25 mouse cellular contexts compared by ENCODE assay signal in the genomic region with DNA sequence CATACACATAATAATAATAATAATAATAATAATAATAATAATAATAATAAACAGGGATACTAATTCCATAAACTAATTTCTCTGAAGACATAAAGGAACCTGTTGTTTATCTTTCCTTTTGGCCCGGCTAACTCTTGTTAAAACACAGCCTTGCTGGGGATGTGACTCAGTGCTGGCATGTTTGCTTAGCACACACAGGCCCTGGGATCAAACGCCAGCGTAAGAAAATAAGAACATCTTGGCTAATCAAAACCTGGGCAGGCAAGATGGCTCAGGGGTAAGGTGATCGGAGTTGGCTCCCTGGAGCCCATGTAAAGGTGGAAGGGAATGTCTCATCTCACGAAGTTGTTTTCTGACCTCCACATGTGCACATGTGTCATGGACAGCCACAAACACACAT. TPM values are rescaled to one million over a fixed set of nuclear protein-coding genes. Genes with fewer than 3 reads are reported as not detected.
DNase-seq lines count a peak whose midpoint lies in the region; ATAC-seq and TF ChIP-seq lines count a peak whose summit lies in the region.
"Had no signal": no experiment of that assay in that cellular context is flagged by ENCODE, and none has a peak within 500 bp of the region (broad histone marks: within the 10 kb centered on the region; RNA-seq: fewer than 3 reads in every experiment).

No protein-coding gene starts in this region.

- H3K27ac ChIP-seq in lung, postnatal 0 days (ENCODE audit: low read length) = no peak overlapping the region
- H3K27ac ChIP-seq in stomach, postnatal 0 days (replicated peaks) = no peak overlapping the region
- H3K27ac ChIP-seq: embryonic facial prominence, embryonic 13.5 days; embryonic facial prominence, embryonic 15.5 days; forebrain, embryonic 10.5 days; forebrain, embryonic 12.5 days; forebrain, embryonic 15.5 days had no signal

- no peak overlapping the region for H3K4me2 ChIP-seq in lung, postnatal 0 days (replicated peaks; ENCODE audit: low read depth, low read length)
- H3K4me2 ChIP-seq in stomach, postnatal 0 days (replicated peaks; ENCODE audit: low read depth) = no peak overlapping the region
- H3K4me2 ChIP-seq: embryonic facial prominence, embryonic 13.5 days; embryonic facial prominence, embryonic 15.5 days; forebrain, embryonic 12.5 days; forebrain, embryonic 15.5 days had no signal

- H3K4me1 ChIP-seq in lung, postnatal 0 days (ENCODE audit: insufficient read depth, low read depth, low read length) = no peaks in the 10 kb centered on the region
- no peaks in the 10 kb centered on the region for H3K4me1 ChIP-seq in stomach, postnatal 0 days (replicated peaks; ENCODE audit: control insufficient read depth, insufficient read depth)
- H3K4me1 ChIP-seq: embryonic facial prominence, embryonic 13.5 days; embryonic facial prominence, embryonic 15.5 days; forebrain, embryonic 10.5 days; forebrain, embryonic 12.5 days had no signal

- H3K36me3 ChIP-seq in lung, postnatal 0 days (ENCODE audit: insufficient read depth, low read length) = no peaks in the 10 kb centered on the region
- H3K36me3 ChIP-seq in stomach, postnatal 0 days (ENCODE audit: control insufficient read depth, insufficient read depth, low read length) = no peaks in the 10 kb centered on the region
- H3K36me3 ChIP-seq: embryonic facial prominence, embryonic 13.5 days; embryonic facial prominence, embryonic 15.5 days; forebrain, embryonic 10.5 days had no signal

- WGBS in lung, postnatal 0 days = 52% methylated on average over 5 of the region's 5 CpGs
- 45% methylated on average over 5 of the region's 5 CpGs for WGBS in stomach, postnatal 0 days

- intact Hi-C loops in left cerebral cortex, postnatal 10 days (cut with DNase I) = no loop called here

- no peaks in the 10 kb centered on the region for H3K27me3 ChIP-seq in lung, postnatal 0 days (replicated peaks; ENCODE audit: insufficient read depth, low read length)
- no peaks in the 10 kb centered on the region for H3K27me3 ChIP-seq in stomach, postnatal 0 days (ENCODE audit: control insufficient read depth, insufficient read depth, low read length)
- H3K27me3 ChIP-seq: embryonic facial prominence, embryonic 13.5 days; embryonic facial prominence, embryonic 15.5 days; forebrain, embryonic 15.5 days had no signal

- no peak; the same call in 1 of the 2 replicates for ATAC-seq in lung, postnatal 0 days
- peak; percentile 82; the same call in 1 of the 2 replicates for ATAC-seq in stomach, postnatal 0 days (ENCODE audit: low FRiP score, low TSS enrichment)
- ATAC-seq: forebrain, embryonic 15.5 days had no signal

- H3K9ac ChIP-seq in lung, postnatal 0 days (replicated peaks; ENCODE audit: low read depth) = no peak overlapping the region
- no peak overlapping the region for H3K9ac ChIP-seq in stomach, postnatal 0 days (ENCODE audit: low read length)
- H3K9ac ChIP-seq: embryonic facial prominence, embryonic 13.5 days; embryonic facial prominence, embryonic 15.5 days; forebrain, embryonic 12.5 days; forebrain, embryonic 15.5 days had no signal

- no peaks in the 10 kb centered on the region for H3K9me3 ChIP-seq in lung, postnatal 0 days (ENCODE audit: low read length)
- no peaks in the 10 kb centered on the region for H3K9me3 ChIP-seq in stomach, postnatal 0 days (ENCODE audit: control insufficient read depth, low read length)
- H3K9me3 ChIP-seq: embryonic facial prominence, embryonic 13.5 days; embryonic facial prominence, embryonic 15.5 days; forebrain, embryonic 10.5 days; forebrain, embryonic 12.5 days; forebrain, embryonic 15.5 days had no signal

- DNase-seq in lung, postnatal 0 days (ENCODE audit: low spot score) = peak; percentile 17
- no peak for DNase-seq in lung, postnatal 4 days
- peak; percentile 29 for DNase-seq in urinary bladder, postnatal 14 days (ENCODE audit: low spot score)
- DNase-seq in urinary bladder, postnatal 4 days (ENCODE audit: low spot score in 2 of 2) = no peak
- DNase-seq in stomach, postnatal 0 days (ENCODE audit: low spot score) = peak; percentile 54
- DNase-seq in left cerebral cortex, postnatal 10 days (ENCODE audit: extremely low spot score in 1 of 2, low spot score in 2 of 2) = no peak
- DNase-seq: adrenal gland, adult 2 months; adrenal gland, postnatal 10 days; adrenal gland, postnatal 25 days; cerebellum, adult 11 months; cerebellum, adult 18-20 months; cerebellum, adult 8-10 months; cerebellum, adult 9-11 months; cerebellum, postnatal 14 days; cerebellum, postnatal 36 days; embryo, embryonic 11 days had no signal

- no peak overlapping the region for H3K4me3 ChIP-seq in lung, postnatal 0 days (ENCODE audit: low read depth, low read length)
- no peak overlapping the region for H3K4me3 ChIP-seq in stomach, postnatal 0 days (ENCODE audit: low read depth, low read length)
- H3K4me3 ChIP-seq: embryonic facial prominence, embryonic 13.5 days; embryonic facial prominence, embryonic 15.5 days; erythroblast, embryonic 14.5 days; forebrain, embryonic 10.5 days; forebrain, embryonic 12.5 days; forebrain, embryonic 15.5 days had no signal

- no peak for TF ChIP-seq EP300 in lung, postnatal 0 days (IDR thresholded peaks at IDR 0.05)
- no peak for TF ChIP-seq EP300 in stomach, postnatal 0 days (optimal IDR thresholded peaks at IDR 0.05)

- no peak for TF ChIP-seq CTCF in lung, postnatal 0 days (IDR thresholded peaks at IDR 0.05)
- TF ChIP-seq CTCF in stomach, postnatal 0 days (IDR thresholded peaks at IDR 0.05; ENCODE audit: low read depth) = no peak

RNA-seq across cellular contexts. Expression of gene Sel1l3, which starts 48.1 kb away (rescaled TPM):
- 1.7 and 2.0 TPM in 2 replicates for polyA plus RNA-seq in lung, postnatal 0 days (2015; fragmentation: Nextera tagmentation; extraction: Ambion mirVana)
- polyA plus RNA-seq in stomach, postnatal 0 days (2015; fragmentation: Nextera tagmentation; extraction: Ambion mirVana) = 10.0 and 11.3 TPM in 2 replicates
- 10 to 100 TPM; 67.3 to 76.5 TPM for total RNA-seq in left cerebral cortex, postnatal 10 days (2021)
- total RNA-seq: common myeloid progenitor, adult 5-6 weeks; MEL had no signal
- polyA plus RNA-seq: C2C12; erythroblast, embryonic 14.5 days had no signal

Comparison
In these comparisons a context has a peak if more than half of its experiments do, and no peak if none do; other contexts are left out.
1. DNase-seq: peak in lung, postnatal 0 days (single experiment), urinary bladder, postnatal 14 days (single experiment) and stomach, postnatal 0 days (single experiment); none in lung, postnatal 4 days (0 of 2), urinary bladder, postnatal 4 days (0 of 2) and left cerebral cortex, postnatal 10 days (0 of 2).